Mouse (Mus musculus): ENCODE data around the gene Ciart.
"Not testable (repeated sequence)": the region's sequence is repeated elsewhere in the genome, so short reads cannot be mapped to it uniquely, and the experiment has no call there.

Gene Ciart

GRCm38 (mm10) chr3:95901616-95902372, 19.7 kb upstream of the Ciart start:
- DNase-seq (ENCODE audit: low read depth, low spot score): peak; percentile 68

- DNase-seq (ENCODE audit: low read depth, low spot score): no peak
These were observed 17.9 kb upstream of the Ciart start for GRCm38 (mm10) chr3:95899800-95900524.

DNA sequence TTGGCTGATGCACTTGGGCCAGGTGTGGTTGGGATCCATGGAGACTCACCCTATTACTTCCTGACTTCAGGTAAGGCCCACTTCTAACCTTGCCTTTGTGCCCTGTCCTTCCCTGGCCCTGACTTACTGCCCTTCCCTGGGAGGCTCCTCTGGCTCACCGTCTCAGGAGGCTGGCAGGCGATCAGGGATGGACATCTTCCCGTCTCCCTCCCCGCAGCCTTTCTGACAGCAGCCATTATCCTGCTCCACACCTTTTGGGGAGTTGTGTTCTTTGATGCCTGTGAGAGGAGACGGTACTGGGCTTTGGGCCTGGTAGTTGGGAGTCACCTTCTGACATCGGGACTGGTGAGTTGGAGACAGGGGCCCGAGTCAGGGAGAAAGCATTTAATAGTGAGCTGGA, 13.4 kb upstream of the Ciart start:
- not testable (repeated sequence) for DNase-seq (ENCODE audit: low read depth, low spot score)

GRCm38 (mm10) chr3:95894317-95895160, 12.5 kb upstream of the Ciart start:
- DNase-seq (ENCODE audit: low read depth, low spot score): peak; percentile 42

GRCm38 (mm10) chr3:95893606-95894316, 11.7 kb upstream of the Ciart start, which contains the start of gene Aph1a:
Gene Aph1a (plus strand): TSS chr3:95893969.
- peak; percentile 97 for DNase-seq (ENCODE audit: low read depth, low spot score)

DNA sequence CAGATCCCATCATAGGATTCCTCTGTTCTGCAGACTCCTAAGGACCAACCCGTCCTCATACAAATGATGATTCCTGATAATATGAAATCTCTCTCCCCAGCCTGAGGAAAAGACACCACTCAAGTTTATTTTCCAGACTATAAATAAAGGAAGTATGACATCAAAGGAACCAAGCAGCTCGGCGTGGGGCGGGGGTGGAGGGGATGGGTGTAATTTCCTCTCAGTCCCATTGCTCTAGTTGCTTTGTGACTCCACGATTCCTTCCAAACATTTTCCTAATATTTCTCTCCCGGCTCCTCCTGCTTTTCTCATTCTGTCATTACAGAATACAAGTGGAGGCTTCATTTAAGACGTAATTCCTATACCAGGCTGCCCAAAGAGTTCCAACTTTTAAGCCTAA, 11.1 kb upstream of the Ciart start:
- DNase-seq (ENCODE audit: low read depth, low spot score): no peak

GRCm38 (mm10) chr3:95892066-95893052, 10.3 kb upstream of the Ciart start:
- no peak for DNase-seq (ENCODE audit: low read depth, low spot score)

- no peak for DNase-seq (ENCODE audit: low read depth, low spot score)
These were observed 9.4 kb upstream of the Ciart start, which contains the start of gene BC028528 for GRCm38 (mm10) chr3:95891211-95892065. Gene BC028528 (minus strand): TSS chr3:95892005.

DNA sequence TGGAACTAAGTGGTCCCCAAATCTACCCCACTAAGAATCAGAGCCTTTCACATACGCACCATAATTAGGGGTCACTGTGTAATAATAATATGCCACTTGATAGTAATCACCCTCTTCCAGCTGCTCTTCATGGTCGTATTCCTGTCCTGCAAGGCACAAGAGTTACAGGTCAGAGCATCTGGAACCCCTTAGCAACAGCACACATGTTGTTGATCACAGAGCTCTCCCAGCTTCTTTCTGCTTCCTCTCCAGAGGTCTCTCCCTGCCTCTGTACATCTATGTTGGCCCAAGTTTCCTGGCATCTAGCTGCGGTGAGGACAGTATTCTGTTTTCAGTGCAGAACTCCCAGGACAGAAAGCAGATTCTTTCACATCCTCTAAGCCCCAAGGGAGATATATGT, 7.6 kb upstream of the Ciart start:
- no peak for DNase-seq (ENCODE audit: low read depth, low spot score)

- no peak for DNase-seq (ENCODE audit: low read depth, low spot score)
These were observed 5.5 kb upstream of the Ciart start for GRCm38 (mm10) chr3:95887596-95887995.

DNA sequence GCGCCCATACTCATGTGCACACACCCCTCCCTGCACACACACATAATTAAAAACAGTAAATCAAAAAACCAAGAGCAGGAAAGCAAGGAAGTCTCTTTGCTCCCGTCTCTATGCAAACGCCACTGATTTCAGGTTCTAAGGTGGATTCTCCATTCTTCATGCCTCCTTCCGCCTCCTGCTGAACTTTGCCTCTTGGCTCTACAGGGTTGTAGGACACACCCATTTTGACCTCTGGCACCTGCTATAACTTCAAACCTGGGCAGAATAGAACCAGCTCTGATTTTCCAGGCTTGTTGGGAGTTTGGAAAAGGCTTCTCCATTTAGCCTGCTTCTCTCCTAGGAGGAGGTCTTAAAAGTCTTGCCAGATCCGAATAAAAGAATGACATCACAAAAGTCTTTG, 2.3 kb upstream of the Ciart start:
- no peak for DNase-seq (ENCODE audit: low read depth, low spot score)

DNA sequence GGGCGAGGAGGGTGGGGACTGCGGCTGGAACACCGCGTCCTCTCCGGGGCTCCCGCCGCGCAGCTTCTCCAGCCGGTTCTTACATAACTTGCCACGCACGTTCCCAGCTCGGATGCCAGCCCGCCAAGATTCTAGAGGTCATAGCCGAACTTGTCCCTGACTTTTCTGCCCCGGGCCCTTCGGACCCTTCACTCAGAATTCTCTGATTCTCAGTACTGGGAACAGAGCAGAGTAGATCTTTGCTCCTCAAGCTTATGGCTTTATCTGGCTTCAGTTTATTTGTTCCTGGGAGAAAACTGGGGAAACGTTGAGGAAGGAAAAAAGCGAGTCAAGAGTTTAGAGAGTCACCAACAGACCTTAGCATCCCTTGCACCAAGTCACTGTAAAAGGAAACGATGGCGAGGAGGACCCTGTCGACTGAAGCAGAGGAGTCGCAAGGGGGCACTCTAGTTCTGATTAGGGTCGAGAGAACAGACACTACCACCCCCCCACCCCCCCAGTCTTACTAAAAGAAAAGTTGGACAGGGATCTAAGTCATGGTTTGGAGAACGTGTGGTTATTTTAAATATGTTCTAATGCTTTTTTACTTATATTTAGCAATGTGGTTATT, 870 bp upstream of the Ciart start:
- peak; percentile 77 for DNase-seq (ENCODE audit: low read depth, low spot score)

GRCm38 (mm10) chr3:95879063-95879462, 3.0 kb downstream of the Ciart start:
- no peak for DNase-seq (ENCODE audit: low read depth, low spot score)

DNA sequence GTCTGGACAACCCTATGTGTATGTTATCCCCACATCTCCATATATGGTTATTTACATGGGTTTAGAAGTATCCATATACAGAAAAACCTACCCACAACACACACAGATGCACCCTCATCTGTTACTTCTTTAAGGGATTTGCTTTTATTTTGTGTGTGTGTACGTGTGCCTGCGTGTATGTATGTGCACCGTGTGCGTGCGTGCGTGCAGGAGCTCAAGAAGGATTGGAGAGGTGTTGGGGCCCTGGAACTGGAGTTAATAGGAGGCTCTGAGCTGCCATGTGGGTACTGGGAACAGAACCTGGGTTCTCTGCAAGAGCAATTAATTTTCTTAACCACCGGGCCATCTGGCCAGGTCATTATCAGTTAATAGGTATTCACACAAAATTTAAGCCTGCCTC, 10.0 kb downstream of the Ciart start:
- DNase-seq (ENCODE audit: low read depth, low spot score): no peak

GRCm38 (mm10) chr3:95871392-95871867, 10.6 kb downstream of the Ciart start, which contains the start of gene Mrps21:
Gene Mrps21 (minus strand): TSS chr3:95871519.
- DNase-seq (ENCODE audit: low read depth, low spot score): peak; percentile 91

GRCm38 (mm10) chr3:95870976-95871375, 11.1 kb downstream of the Ciart start:
- DNase-seq (ENCODE audit: low read depth, low spot score): no peak

- DNase-seq (ENCODE audit: low read depth, low spot score): no peak
These were observed 14.6 kb downstream of the Ciart start for GRCm38 (mm10) chr3:95867408-95867807.

GRCm38 (mm10) chr3:95866071-95866470, 16.0 kb downstream of the Ciart start:
- no peak for DNase-seq (ENCODE audit: low read depth, low spot score)

DNA sequence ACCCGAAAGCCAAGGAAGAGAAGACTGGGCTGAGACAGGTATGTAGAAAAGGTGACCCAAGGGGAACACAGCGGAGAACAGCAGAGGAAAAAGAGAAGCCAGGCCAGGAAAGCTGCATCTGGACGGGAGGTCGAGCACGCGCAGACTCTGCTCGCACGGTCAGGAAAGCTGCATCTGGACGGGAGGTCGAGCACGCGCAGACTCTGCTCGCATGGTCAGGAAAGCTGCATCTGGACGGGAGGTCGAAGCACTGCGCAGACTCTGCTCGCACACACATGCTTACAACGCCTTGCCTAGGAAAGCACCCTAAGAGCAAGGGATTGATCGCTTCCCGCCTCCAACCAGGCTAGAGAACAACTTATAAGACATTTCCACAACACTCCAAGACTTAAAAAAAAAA, 16.5 kb downstream of the Ciart start:
- DNase-seq (ENCODE audit: low read depth, low spot score): no peak

Measured in skeletal muscle tissue, adult 2 months (tissue).